Mouse (Mus musculus): ENCODE data around the gene Tacc2.

Tacc2 gene

DNA sequence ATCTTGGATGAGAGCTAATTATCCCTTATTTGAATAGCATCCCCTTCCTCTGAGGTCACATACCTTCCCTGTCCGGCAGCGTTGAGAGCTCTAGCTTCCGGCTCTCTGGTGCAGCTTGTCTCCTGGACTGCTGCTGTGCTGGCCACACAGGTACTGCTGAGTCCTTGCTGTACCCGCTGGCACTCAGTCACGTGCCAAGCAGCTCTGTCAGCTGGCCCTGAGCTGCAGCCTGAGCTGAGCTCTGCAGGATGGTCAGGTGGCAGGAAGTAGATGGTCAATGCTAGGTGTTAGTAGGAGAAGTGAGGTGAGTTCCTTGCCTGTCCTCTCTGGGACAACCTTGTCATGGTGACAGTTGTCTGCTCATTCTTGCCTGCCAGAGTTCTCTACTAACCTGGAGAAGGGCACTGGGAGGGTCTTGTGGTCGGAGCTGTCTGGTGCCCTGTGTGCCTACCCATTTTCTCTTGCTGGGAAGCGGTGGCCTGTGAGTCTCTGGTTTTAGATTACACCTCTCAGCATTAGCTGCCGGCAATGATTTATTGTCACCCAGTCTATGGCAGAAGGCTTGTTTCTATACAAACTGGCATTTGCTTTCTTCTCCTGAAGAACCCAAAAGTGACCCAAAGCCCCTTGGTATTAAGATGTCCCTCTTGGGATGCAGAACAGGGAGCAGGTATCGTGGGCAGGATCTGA lies 143.6 kb downstream of the Tacc2 start:
- no peak for DNase-seq (ENCODE audit: low read depth, low spot score)

DNA sequence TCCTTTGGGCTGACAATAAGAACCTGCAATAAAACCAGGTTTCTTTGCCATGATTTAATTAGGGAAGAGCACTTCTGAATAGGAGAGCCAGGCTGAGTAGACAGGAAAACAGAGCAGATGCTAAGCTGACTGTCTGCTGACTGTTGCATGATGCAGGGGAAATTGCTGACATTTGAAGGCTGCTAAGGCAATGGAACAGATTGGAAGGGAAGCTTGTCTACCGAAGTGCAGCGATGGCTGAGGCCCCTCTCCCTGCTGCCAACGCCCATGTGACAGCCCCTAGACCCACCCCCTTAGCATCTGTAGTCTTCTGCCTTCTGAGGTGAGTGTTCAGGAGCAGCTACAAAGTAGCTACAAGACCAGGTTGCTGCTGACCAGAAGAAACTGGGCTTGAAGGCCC lies 148.9 kb downstream of the Tacc2 start:
- no peak for DNase-seq (ENCODE audit: low read depth, low spot score)

DNA sequence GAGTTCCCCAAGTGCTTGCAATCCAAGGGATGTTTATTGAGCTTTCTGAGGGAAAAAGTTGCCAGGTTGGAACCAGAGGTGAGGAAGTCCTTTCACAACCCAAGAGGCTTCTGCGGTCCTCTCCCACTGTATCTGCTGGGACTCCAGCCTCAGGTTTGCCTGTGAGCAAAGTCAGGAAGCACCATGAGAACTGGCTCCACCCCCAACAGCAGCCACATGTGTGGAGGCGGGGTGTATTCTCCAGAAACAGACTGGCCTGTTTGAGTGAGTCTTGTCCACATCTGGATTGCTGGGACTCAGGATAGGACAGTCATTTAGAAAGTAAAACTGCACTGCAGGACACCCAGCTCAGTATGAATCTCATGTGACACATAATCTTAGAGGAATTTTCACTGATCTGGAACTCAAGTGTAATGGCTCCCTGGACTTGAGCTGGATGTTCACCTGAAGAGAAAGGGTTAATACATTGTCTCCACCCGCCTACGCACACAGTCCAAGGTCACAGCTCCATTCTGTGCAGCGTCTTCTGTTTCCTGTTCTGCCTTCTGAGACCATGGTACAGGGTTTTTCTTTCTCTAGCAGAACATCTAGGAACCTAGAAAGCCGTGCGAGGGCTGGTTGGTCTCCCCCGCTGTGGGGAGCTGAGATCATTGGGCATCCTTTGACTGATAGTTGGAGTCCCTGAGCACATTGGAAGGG lies 149.6 kb downstream of the Tacc2 start:
- no peak for DNase-seq (ENCODE audit: low read depth, low spot score)

DNA sequence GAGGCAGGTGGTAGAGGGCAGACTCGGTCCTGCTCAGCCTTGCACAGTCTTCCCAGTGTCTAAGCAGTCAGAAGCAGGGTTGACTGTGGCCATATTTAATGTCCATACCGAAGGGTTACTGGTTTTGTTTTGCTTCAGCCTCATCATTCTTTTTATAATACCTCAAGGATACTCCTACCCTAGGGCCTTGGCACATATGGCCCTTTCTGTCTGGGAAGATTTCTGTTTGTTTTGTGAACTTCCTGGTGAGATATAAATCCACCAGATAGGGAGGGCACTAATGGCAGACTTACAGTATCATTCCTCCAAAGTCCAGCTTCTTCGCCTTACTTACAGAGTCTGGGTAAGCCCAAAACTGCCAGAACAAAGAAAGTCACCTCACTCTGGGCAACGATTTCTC lies 150.3 kb downstream of the Tacc2 start:
- no peak for DNase-seq (ENCODE audit: low read depth, low spot score)

DNA sequence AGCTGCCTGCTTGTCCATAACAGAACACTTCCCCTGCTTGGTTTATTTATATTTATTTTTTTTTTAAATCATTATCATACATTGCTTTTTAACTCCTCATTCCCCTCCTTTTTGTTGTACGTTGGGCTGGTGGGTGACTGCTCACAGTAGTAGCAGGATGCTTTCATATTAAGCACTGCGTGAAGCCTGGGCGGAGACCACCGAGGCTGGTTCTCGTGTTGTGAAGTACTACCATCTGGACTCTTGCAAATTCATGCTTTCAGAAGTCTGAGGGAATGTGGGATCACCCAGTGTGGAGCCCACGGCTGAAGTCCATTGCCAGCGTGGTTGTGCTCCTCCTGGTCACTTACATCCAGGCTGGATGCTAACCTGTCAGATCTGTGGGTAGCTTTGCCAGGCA lies 154.6 kb downstream of the Tacc2 start:
- no peak for DNase-seq (ENCODE audit: low read depth, low spot score)

DNA sequence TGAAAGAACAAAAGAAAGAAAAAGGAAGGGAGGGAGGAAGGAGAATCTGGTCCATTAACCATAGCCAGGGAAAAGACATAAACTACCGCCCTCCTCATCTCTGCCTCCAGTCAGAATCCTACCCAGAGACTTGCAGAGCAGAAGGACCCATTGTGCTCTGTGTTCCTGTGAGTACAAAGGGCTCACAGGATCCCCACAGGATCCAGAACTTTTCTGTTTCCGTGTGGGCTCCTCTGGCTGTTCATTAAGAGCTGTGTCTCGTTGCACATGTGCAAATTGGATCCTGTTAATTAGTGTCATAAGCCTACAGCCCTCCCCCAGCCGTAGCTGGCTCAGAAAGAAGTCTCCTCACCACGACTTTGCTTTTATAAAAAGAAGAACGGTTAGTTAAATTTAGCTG lies 155.7 kb downstream of the Tacc2 start:
- DNase-seq (ENCODE audit: low read depth, low spot score), result no peak

DNA sequence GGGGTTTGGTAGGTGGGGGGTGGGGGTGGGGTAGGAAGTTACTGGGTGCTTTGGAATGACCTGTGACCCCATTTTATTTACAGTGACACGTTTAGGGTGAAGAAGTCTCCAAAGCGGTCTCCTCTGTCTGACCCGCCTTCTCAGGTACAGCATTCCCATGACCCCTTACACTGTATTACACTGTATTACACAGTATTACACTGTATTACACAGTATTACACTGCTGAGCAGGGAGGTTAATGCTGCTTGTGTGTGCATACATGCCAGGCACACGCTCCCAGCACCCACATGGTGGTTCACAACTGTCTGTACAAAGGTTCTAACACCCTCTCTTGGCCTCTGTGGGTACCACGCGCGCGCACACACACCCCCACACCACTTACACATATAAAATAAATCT lies 156.2 kb downstream of the Tacc2 start:
- DNase-seq (ENCODE audit: low read depth, low spot score), result no peak

DNA sequence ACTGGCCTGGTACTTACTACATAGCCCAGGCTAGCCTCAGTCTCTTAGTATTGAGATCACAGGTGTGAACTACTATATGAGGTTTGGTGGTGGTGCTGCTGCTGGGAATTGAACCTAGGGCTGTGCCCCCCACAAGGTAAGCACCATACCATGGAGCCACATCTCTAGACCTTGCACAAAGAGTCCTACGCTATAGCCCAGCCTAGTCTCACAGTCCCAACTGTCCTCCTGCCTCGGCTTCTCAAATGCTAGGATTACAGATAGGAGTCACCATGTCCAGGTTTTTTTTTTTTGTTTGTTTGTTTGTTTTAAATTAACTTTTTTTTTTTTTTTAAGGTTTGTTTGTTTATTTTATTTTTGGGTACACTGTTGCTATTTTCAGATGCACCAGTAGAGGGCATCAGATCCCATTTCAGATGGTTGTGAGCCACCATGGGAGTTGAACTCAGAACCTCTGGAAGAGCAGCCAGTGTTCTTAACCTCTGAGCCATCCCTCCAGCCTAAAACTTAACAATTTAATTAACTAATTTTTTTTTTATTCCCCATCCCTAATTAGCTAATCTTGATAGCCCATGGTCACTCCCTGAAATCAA lies 157.1 kb downstream of the Tacc2 start:
- DNase-seq (ENCODE audit: low read depth, low spot score), result no peak

DNA sequence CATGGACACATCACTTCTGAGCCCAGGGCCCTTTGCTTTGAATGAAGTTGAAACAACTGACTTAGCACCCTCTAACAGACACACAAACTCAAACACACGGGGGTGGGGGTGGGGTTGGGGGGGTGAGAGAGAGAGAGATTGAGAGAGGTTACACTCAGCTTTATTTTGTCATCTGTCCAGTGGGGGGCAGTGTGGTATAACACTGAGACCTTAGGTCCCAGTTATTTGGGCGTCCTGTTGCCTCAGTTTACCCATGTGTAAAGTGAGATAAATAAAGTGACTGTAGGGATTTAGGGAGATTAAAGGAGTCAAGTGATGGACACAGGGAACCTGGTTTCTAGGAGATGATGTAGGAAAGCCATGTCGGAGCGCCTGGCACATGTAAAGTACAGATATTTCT lies 163.9 kb downstream of the Tacc2 start:
- DNase-seq (ENCODE audit: low read depth, low spot score), result no peak

DNA sequence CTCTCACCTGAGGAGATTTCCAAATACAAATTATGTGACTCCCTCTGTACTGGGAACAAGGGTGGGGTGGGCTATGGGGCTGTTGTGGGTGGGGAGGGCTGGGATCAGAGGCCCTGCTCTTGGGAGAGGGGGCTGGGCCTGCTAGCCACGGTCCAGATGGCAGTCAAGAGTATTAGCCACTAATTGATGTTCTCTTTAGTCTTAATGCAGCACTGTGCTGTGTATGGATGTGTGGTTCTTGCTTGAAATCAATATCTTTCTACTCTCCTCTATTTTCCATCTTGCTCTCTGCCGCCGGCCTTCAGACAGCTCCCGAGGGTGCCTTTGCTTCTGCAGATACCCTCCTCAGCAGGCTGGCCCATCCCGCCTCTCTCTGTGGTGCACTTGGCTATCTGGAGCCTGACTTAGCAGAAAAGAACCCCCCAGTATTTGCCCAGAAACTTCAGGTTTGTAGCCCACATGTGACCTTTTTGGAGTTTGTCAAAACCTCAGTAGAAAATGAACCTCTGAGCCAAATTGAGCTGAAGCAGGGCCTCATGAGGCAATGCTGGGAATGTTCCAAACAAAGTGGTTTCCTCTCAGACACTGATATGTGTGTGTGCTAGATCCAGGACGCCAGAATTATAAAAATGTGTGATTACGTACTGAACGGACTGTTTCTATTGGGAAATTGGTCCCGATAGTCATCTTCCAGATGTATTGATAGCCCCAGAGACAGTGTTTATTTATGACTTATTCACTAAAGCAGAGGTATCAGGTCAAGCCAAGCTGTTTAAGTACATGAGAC lies 166.2 kb downstream of the Tacc2 start:
- DNase-seq (ENCODE audit: low read depth, low spot score), result no peak

DNA sequence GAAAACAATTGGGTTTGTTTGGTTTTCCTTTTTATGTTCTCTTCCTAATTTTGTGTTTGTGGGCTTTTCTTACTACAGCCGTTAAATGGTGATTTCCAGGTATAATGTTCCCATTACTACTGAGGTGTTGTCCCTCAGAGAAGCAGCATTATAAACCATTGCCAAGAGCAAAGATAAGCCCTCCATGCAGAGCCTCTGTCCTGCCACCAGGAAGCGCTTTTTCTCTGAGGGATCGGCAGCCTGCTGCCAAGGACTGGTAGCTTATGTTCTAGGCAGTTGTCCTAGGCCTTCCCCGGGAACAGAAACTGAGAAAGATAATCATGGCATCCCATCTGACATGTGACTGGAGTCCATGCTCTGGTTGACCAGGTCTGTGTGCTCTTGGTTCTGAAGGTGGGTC lies 171.9 kb downstream of the Tacc2 start:
- DNase-seq (ENCODE audit: low read depth, low spot score), result no peak

DNA sequence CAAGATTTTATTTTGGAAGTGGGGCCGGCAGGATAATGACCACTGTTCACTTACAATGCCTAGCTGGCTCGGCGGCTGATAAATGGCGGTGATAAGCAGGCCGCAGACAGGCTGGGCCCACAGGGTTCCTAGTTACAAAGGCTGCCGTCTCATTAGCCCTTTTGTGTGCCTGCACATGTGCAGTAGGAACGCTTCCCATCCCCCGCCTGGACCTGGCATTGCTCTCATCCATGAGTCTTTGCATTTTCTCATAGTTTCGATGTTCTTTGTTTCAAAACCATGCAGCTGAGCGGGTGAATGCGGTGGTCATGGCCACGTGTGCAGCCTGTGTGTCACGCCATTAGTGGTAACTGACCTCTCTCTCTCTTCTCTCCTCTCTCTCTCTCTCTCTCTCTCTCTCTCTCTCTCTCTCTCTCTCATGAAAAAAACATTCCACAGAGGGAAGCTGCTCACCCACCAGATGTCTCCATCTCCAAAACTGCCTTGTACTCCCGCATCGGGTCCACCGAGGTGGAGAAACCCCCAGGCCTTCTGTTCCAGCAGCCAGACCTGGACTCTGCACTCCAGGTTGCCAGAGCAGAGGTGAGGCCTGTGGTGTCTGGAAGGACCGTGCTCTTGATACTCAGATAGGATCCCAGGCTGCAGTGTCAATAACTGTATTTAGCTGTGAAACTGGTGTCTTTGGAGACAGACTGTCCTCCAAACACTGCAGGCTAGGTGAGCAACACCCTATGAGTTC lies 173.7 kb downstream of the Tacc2 start:
- no peak for DNase-seq (ENCODE audit: low read depth, low spot score)

DNA sequence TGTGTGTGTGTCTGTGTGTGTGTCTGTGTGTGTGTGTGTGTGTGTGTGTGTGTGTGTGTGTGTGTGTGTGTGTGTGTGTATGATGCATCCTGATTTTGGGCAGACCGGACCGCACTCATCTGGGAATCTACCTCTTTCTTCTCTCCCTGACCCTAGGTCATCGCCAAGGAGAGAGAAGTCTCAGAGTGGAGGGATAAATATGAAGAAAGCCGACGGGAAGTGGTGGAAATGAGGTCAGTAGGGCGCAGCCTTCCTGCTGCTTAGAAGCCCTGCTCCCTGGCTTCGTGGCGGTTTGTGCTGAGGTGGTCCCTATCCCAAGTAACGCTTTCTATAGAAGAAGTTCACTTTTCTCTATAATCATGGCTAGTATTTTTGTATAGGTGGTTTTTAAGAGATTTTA lies 174.4 kb downstream of the Tacc2 start:
- DNase-seq (ENCODE audit: low read depth, low spot score), result no peak

DNA sequence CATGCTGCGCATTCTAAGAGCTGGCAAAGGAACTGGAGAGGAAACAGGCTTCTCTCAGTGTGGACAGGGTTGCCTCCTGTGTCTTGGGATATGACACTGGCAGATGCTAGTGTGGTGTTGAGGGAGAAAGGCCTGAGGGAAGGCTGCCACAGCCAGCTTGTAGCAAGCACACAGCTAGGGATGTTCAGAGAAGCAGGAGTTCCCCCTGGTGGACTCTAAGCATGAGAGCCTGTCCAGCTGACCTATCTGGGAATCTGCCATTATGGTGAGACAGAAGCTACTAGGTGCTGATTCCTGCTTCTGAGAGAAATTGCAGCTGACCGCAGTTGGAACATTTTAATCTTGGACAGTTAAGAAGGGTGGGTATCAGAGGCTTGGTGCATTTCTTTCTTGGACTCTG lies 177.6 kb downstream of the Tacc2 start:
- DNase-seq (ENCODE audit: low read depth, low spot score), result no peak

DNA sequence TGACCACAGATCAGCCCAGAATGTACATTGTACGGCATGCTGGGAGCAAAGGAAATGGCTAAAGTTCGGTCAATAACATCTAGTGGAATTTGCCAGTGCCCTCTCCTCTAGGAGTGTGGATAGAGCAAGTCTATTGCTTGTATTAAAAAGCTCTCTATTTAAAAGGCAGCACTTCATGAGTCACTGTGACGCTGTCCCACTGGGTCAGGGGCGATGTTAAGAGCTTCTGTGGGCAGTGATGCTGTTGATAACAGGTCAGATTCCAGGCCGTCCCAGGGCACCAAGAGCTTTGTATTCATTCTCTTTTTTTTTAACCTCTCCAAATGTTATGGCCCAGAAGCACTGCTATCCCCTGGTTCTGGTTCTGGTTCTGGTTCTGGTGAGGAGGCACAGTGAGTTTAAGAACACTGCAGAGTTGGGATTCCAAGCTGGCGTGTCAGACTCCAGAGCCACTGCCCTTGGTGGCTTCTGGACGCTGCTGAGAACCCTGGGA lies 179.2 kb downstream of the Tacc2 start:
- no peak for DNase-seq (ENCODE audit: low read depth, low spot score)

DNA sequence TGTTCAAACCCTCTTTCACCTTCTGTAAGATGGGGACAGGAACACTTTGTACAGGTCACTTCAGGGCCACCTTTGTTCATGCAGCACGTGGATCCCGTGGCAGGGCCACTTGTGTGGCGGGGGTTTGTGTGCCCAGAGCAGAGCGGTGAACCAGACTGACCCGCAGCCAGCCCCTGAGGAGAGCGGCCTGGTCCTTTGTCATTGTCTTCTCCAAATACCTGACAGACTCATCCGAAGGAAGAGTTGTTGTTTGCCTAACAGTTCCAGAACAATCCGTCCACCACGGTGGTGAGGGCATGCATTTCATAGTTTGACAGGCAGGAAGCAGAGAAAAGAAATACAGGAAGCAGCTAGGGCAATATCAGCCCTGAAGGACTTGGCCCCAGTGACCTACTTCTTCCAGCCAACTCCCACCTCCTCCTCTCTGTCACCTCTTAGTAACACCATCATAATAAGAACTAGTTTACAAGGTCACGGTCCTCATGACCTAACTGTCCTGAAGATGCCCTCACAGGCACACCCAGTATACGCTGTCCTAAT lies 180.2 kb downstream of the Tacc2 start:
- DNase-seq (ENCODE audit: low read depth, low spot score), result no peak

DNA sequence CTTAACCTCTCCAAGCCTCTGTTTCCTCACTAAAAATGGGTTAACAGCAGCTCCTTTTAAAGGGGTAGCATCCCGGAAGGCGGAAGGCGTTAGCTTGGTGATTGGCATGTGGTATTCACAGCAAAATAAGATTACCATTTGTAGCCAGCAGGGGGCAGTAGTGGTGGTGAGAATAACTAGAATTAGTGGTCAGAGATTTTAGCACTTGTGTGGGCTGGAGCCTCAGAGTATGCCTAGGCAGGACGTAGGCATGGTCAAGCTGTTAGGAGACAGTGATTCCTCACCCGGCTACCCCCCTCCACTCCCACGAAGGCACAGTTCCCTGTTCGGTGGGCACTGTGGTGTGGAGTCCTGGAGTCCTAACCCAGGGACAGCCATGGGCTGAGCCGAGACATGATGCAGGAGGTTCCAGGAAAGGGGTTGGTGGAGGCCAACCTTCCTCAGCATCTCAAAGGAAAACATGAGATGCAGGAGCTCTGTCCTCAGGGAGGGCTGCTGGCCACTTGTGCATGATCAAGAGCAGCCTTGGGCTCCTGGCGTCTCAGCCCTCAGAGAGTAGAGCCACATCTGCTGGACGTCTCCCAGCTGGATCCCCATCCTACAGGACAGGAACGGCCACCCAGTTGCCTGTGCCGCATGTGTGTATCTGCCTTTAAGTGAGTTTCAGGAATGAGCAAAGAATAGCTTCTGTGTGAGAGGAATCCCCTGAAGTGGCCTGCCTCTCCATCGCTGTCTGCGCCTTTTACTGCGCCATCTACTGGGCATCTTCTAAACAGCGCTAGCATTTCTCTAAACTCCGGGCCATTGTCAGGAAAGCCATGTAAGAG lies 185.0 kb downstream of the Tacc2 start:
- DNase-seq (ENCODE audit: low read depth, low spot score), result peak; percentile 24

DNA sequence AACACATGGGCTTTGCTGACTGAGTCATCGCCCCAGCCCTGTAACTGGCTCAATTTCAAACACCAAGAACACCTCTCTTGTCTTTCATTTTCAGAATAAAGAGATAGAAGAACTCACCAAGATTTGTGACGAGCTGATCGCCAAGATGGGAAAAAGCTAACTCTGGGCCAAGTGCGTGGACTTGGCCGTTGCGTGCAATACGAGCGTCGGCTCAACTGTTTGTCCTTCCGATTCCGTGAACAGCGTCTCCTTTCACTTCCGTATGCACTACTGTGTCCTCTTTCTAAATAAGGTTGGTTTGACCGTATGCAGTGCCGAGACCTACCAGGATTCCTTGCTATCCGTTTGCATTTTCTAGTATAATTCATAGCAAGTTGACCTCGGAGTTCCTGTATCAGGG lies 186.9 kb downstream of the Tacc2 start:
- no peak for DNase-seq (ENCODE audit: low read depth, low spot score)

DNA sequence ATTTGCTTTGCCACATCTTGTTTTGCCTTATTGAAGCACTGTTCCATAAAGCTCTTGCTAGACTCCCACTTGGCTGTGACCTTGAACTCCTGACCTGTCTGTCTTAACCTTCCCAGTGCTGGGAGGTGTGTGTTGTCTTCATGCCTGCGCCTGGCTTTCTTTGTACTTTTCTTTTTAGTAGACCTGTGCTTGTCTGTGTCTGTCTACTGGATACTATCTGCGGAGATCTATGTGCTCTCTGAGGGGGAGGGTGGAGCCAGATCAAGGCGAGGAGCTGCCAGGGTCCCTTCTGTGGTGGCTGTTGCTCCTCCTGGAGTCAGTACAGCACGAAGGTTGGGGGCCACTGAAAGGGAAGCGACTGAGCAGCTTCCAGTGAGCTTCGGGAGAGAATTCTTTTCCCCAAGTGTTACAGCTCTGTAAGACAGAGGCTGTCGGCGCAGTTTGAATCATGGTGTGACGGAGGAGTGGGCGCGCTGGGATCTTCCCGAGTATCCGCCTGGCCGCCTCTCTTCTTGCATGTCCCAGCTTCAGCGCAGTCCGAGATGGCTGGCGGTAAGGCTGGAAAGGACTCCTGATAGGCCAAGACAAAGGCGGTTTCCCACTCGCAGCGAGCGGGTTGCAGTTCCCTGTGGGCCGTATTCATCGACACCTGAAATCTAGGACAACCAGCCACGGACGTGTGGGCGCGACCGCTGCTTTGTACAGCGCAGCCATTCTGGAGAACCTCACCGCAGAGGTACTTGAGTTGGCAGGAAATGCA lies 189.4 kb downstream of the Tacc2 start:
- DNase-seq (ENCODE audit: low read depth, low spot score), result no peak

DNA sequence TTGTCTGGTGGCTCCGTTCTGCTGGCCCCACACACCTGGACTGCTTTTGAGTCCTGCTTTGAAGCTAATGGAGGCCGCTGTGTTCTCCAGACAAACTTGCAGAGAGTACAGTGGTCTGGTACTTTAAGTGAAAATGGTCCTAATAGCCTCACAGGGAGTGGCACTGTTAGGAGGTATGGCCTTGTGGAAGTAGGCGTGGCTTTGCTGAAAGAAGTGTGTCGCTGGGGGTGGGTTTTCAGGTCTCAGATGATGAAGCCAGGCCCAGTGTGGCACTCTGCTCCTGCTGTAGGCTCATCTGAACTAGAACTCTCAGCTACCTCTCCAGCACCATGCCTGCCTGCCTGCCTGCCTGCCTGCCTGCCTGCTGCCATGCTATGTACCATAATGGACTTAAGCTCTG lies 190.9 kb downstream of the Tacc2 start:
- DNase-seq (ENCODE audit: low read depth, low spot score), result no peak

Measured in c-Kit-negative CD71-positive TER-119-positive erythroid progenitor cells, embryonic 14.5 days (primary cell).